Mouse (Mus musculus) limb, embryonic 12.5 days (tissue): Measurements from ENCODE around the gene Frem1. TPM values are rescaled to one million over a fixed set of nuclear protein-coding genes. Genes with fewer than 3 reads are reported as not detected.

ENCODE experiments used
- ATAC-seq: fragments of 200-750 bp; cut with Nextera tagmentation; 2 replicates; pipeline ENCODE4 v1.8.0; 2017; ENCODE audit warnings: low read depth, moderate TSS enrichment; ENCODE audit not compliant: insufficient number of reproducible peaks, insufficient read depth, low FRiP score, low TSS enrichment
- H3K27ac ChIP-seq: fragments of 300-500 bp; sonication (generic); 2 replicates; pipeline ENCODE4 v1.5.1; 2016; ENCODE audit warnings: mild to moderate bottlenecking, moderate library complexity
- H3K27me3 ChIP-seq: fragments of 300-500 bp; sonication (generic); 2 replicates; pipeline ENCODE4 v1.6.1; 2016; ENCODE audit warnings: mild to moderate bottlenecking, moderate library complexity
- H3K36me3 ChIP-seq: fragments of 300-500 bp; sonication (generic); 2 replicates; pipeline ENCODE4 v1.6.1; 2016; ENCODE audit warnings: mild to moderate bottlenecking, moderate library complexity
- H3K4me1 ChIP-seq: fragments of 300-500 bp; sonication (generic); replicated peaks from 2 replicates; pipeline ENCODE4 v1.6.1; 2016
- H3K4me2 ChIP-seq: fragments of 300-500 bp; sonication (generic); 2 replicates; pipeline ENCODE4 v1.6.1; 2016; ENCODE audit warnings: mild to moderate bottlenecking, moderate library complexity
- H3K4me3 ChIP-seq: fragments of 300-500 bp; sonication (generic); replicated peaks from 2 replicates; pipeline ENCODE4 v1.5.1; 2016; ENCODE audit warnings: mild to moderate bottlenecking
- H3K9ac ChIP-seq: fragments of 300-500 bp; sonication (generic); replicated peaks from 2 replicates; pipeline ENCODE4 v1.6.1; 2016; ENCODE audit warnings: mild to moderate bottlenecking, moderate library complexity
- H3K9me3 ChIP-seq: fragments of 300-500 bp; sonication (generic); 2 replicates; pipeline ENCODE4 v1.6.1; 2016; ENCODE audit warnings: mild to moderate bottlenecking, moderate library complexity
- WGBS: fragments of 180-500 bp; shearing (Covaris S2); methylation state at CpG from one replicate; pipeline ENCODE4 v1.1.7; 2016; 5-methylcytosine and 5-hydroxymethylcytosine counted together
- polyA plus RNA-seq: library from polyadenylated mRNA; unstranded; fragments of >200 nt; fragmentation: Nextera tagmentation; extraction: Ambion mirVana; gene quantifications from 2 replicates; pipeline ENCODE4 v1.2.1, GENCODE M21; 2016

Gene Frem1
- polyA plus RNA-seq, 1 experiment from 2014 or later = 8.9 TPM

DNA sequence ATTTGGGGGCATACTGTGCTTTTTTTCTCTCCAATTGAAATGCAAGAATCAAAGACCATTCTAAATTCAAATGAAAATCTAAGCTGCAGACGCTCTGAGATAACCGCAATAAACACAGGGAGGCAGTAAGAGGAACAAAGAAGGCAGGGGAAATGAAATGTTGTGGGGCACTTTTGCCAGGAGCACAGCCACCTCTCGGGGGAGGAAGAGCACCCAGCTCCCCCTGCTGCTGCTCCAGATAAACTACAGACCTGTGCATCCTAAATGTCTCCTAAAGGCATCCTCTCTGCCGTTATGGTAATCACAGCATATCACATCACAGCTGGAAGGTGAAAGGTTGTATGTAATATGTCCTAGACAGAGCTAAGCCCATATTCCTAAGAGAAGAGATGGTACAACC lies 98.1 kb downstream of the Frem1 start:
- WGBS = 69% methylated on average over 4 of the region's 4 CpGs
- ATAC-seq = no peak
- H3K4me2 ChIP-seq = no peak overlapping the region

DNA sequence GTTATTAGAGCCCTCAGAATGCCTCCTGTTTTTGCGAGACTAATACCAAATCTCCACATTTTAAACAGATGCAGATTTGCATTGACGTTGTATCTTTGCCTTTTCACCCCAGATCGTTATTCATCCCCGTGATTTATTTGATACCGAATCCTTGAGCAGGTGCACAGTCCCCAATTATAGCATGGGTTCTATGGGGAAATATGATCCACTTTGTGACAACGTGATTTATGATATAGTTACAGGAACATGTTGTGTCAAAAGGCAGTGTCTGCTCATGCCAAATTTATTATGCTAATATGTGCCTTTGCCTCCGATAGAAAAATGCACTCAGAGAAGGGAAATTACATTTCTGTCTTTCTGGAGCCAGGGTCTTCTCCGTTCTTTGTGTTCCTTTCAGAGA lies 102.6 kb downstream of the Frem1 start:
- ATAC-seq = no peak
- Histone ChIP-seq H3K36me3 (peaks cover 22% of the 10 kb centered on the region), H3K4me1 (no peaks in the 10 kb centered on the region), H3K27me3 (no peaks in the 10 kb centered on the region), H3K9ac (no peak overlapping the region), H3K27ac (no peak overlapping the region), H3K4me3 (no peak overlapping the region), H3K9me3 (no peaks in the 10 kb centered on the region), H3K4me2 (no peak overlapping the region)
- WGBS = 68% methylated on average over 8 of the region's 8 CpGs

More for the DNA sequence above, 98.1 kb downstream of the Frem1 start:
- no peak overlapping the region for H3K9ac ChIP-seq
- H3K4me3 ChIP-seq = no peak overlapping the region
- H3K27me3 ChIP-seq = no peaks in the 10 kb centered on the region
- H3K27ac ChIP-seq = no peak overlapping the region
- peaks cover 22% of the 10 kb centered on the region for H3K36me3 ChIP-seq
- no peaks in the 10 kb centered on the region for H3K9me3 ChIP-seq
- no peaks in the 10 kb centered on the region for H3K4me1 ChIP-seq

DNA sequence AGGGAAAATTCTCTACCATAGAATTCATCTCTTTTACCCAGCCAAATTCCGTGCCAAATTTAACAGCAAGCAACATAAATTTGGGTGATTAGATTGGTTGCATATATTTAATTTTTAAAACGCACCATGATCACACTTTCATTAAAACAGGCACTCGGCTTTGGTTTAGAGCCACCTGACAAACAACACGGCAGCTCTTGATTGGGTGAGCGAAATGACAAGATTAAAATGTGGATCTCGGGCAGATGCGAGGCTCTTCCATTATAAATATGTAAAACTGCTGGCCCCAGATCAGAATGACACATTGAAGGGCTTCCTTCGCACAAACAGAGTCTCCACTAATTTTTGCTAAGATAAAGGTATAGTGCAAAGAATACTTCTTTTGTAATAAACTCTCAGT lies 105.4 kb downstream of the Frem1 start:
- Histone ChIP-seq H3K9me3 (no peaks in the 10 kb centered on the region), H3K4me1 (no peaks in the 10 kb centered on the region), H3K36me3 (peaks cover 17% of the 10 kb centered on the region), H3K4me3 (no peak overlapping the region), H3K27me3 (no peaks in the 10 kb centered on the region), H3K4me2 (no peak overlapping the region), H3K9ac (no peak overlapping the region), H3K27ac (no peak overlapping the region)
- WGBS = 92% methylated on average over 8 of the region's 8 CpGs
- ATAC-seq = no peak

DNA sequence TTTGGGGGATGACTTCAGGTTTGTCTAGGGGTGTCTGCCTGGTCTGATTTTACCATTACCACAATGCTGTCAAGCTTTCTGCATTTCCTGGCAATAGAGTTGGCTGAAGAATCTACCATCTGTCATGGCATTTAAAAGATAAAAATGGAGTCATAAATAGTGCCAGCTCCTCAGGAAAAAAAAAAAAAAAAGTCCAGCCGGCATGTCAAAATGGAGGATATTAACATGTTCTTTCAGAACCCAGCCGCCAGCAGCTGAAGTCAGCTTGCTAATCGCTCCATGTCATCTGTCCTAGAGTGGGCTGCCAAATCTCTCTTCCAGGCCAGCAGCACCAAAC lies 105.9 kb downstream of the Frem1 start:
- Histone ChIP-seq H3K4me2 (no peak overlapping the region), H3K9me3 (no peaks in the 10 kb centered on the region), H3K36me3 (peaks cover 17% of the 10 kb centered on the region), H3K4me1 (no peaks in the 10 kb centered on the region), H3K9ac (no peak overlapping the region), H3K4me3 (no peak overlapping the region), H3K27me3 (no peaks in the 10 kb centered on the region), H3K27ac (no peak overlapping the region)
- ATAC-seq = no peak
- WGBS = 83% methylated on average over 3 of the region's 3 CpGs

DNA sequence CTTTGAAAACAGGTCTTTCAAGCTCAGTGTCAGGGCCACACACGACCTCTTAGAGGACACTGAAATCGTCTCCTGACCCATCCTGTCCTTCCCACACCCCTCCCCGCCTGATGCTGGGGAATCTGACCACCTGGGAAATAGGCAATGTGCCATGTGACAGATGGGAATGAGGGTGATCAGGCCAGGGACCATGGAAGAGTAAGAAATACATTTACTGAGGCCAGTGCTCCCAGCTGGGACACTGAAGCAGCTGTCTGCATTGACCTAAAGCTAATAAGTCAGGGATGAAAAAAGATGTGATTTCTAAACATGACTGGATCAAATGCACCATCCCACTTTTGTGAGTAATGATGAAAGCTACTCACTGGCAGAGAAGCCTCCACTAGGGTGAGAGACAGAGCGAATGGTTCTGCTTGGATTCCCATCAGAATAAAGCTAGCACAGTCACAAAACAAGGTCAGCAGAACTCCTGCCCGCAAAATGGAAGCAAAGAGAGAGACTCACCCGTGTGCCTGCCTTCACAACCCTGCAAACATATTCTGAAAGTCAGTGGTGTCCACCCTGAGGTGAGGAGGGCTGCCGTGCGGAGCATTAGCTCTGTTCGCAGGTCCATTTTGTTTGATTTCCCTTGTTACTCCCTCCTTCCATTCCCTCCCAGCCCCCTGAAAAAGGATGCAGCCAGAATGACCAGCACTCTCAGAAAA lies 106.4 kb downstream of the Frem1 start:
- Histone ChIP-seq H3K36me3 (peaks cover 18% of the 10 kb centered on the region), H3K9me3 (no peaks in the 10 kb centered on the region), H3K4me3 (no peak overlapping the region), H3K27ac (no peak overlapping the region), H3K9ac (no peak overlapping the region), H3K4me2 (no peak overlapping the region), H3K27me3 (no peaks in the 10 kb centered on the region), H3K4me1 (no peaks in the 10 kb centered on the region)
- ATAC-seq = no peak
- WGBS = 83% methylated on average over 9 of the region's 9 CpGs

DNA sequence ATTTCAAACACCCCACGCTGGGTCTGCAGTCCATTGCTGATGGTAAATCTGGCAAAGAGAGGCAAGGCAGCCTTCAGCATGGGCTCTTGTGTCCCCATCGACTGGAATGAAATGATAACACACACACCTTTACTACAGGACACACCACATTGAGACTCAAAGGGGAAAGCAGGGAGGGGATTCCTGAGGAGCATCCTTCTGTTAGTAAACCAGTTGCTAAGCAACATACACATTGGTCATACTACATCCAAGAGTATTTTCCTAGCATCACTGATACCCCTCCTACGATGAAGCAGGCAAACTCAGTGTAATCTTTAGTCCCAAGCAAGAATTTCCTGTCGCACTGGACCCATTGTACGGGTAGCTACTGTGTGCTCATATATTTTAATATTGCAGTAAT lies 111.5 kb downstream of the Frem1 start:
- 84% methylated on average over 5 of the region's 5 CpGs for WGBS
- no peaks in the 10 kb centered on the region for H3K27me3 ChIP-seq

DNA sequence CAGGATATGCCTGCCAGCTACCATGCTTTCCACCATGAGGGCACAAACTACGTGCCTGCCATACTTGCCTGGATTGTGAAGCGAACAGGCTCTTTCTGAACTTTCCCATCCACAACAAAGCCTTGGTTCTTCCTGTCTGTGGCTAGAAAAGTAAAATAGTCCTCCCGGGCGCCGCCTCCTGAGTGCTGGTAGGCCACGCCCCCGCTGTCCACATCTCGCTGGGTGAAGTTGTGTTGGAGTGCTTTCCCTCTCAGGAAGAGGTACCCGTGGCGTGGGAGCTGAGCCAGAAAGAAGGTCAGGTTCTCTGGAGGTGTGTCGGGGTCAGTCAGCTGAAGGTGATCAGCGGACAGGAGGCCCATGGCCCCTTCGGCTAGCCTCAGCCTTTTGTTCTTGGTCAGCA lies 111.9 kb downstream of the Frem1 start:
- peaks cover 21% of the 10 kb centered on the region for H3K36me3 ChIP-seq
- 90% methylated on average over 13 of the region's 13 CpGs for WGBS

More for the DNA sequence above, 111.5 kb downstream of the Frem1 start:
- Histone ChIP-seq H3K4me3 (no peak overlapping the region), H3K36me3 (peaks cover 21% of the 10 kb centered on the region), H3K9me3 (no peaks in the 10 kb centered on the region), H3K9ac (no peak overlapping the region), H3K27ac (no peak overlapping the region), H3K4me1 (no peaks in the 10 kb centered on the region), H3K4me2 (no peak overlapping the region)
- no peak for ATAC-seq

DNA sequence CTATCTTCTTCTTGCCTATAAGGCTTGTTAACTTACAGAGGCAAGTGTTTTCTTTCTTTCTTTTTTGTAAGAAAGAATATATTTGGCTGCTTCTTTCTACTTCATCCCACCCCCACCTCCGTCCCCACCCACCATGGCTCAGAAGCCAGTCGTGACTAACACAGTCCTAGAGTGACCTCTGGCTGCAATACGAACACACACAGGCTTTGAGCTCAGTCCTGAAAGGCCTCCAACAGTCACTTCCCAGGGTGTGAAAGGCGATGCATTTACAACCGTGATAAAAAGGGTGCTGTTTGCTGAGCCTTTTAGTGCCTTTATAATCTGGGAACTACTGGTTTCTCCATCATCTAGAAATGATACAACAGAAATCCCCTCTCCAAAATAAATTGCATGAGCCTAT lies 117.8 kb downstream of the Frem1 start:
- H3K9ac ChIP-seq = no peak overlapping the region
- peak; percentile 76; the same call in 1 of the 2 replicates for ATAC-seq
- H3K4me1 ChIP-seq = peaks cover 6% of the 10 kb centered on the region; the same call in 1 of the 2 replicates
- no peaks in the 10 kb centered on the region for H3K27me3 ChIP-seq
- no peaks in the 10 kb centered on the region for H3K9me3 ChIP-seq
- 7% methylated on average over 5 of the region's 5 CpGs for WGBS
- no peak overlapping the region for H3K4me2 ChIP-seq
- no peak overlapping the region for H3K4me3 ChIP-seq
- 0 out of 2 replicates have a peak, but pooled peaks cover 3% of the 10 kb centered on the region for H3K36me3 ChIP-seq
- no peak overlapping the region for H3K27ac ChIP-seq

More for the DNA sequence above, 111.9 kb downstream of the Frem1 start:
- no peak overlapping the region for H3K4me3 ChIP-seq
- no peaks in the 10 kb centered on the region for H3K9me3 ChIP-seq
- H3K4me2 ChIP-seq = no peak overlapping the region
- H3K27ac ChIP-seq = no peak overlapping the region
- H3K4me1 ChIP-seq = no peaks in the 10 kb centered on the region
- ATAC-seq = no peak
- H3K27me3 ChIP-seq = no peaks in the 10 kb centered on the region
- no peak overlapping the region for H3K9ac ChIP-seq

DNA sequence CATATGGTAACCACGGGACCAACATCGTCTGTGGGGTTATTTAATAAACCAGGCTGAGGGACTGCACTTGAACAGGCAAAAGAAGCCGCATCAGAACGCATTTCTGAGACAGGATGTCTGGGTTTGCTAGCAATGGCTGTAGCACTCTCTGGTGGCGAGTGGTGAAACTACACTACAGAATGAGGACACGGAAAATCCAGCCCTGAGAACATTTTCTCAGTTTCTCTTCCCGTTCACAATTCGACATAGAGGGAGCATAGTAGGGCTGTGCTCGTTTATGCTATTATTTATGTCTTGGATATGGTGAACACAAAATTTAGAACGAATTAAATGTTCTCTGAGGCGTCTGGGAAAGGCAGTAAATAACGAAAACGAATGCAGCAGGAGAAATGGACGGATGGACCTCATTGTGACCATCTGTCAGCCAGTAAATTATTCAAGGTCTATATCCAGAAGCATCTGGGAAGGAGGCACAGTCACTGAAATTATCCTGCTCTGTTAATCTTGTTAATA lies 118.4 kb downstream of the Frem1 start:
- 15% methylated on average over 14 of the region's 14 CpGs for WGBS
- no peaks in the 10 kb centered on the region for H3K27me3 ChIP-seq
- no peak overlapping the region for H3K27ac ChIP-seq
- H3K9me3 ChIP-seq = no peaks in the 10 kb centered on the region
- H3K36me3 ChIP-seq = no peaks in the 10 kb centered on the region
- no peak overlapping the region for H3K9ac ChIP-seq
- ATAC-seq = no peak
- H3K4me2 ChIP-seq = peak overlapping the region; percentile 23
- H3K4me3 ChIP-seq = 0 out of 2 replicates have a peak overlapping the region, but pooled peaks have one; percentile 5
- H3K4me1 ChIP-seq = peaks cover 6% of the 10 kb centered on the region; the same call in 1 of the 2 replicates

DNA sequence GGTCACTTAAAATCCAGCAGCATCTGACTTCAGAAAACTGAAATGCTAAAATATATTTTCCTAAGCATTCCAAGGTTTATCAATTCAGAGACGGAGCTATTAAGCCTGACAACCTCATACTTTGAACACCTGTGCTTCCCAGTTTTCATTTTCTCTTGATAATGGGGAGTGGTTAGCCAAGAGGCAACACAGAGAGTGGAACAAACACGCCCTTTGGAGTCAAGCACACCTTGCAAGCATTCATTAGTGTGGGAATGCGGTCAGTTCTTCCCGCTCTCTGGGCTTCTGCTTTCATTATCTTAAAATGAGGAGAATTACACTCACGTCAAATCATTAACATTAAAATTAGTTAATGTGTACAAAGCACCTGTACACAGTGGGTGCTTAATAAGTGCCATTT lies 122.1 kb downstream of the Frem1 start:
- 72% methylated on average over 5 of the region's 5 CpGs for WGBS
- Histone ChIP-seq H3K4me1 (peaks cover 6% of the 10 kb centered on the region; the same call in 1 of the 2 replicates), H3K36me3 (no peaks in the 10 kb centered on the region; the same call in 1 of the 2 replicates), H3K9ac (no peak overlapping the region), H3K4me2 (no peak overlapping the region), H3K9me3 (no peaks in the 10 kb centered on the region), H3K27ac (no peak overlapping the region), H3K27me3 (no peaks in the 10 kb centered on the region), H3K4me3 (no peak overlapping the region)
- ATAC-seq = no peak

DNA sequence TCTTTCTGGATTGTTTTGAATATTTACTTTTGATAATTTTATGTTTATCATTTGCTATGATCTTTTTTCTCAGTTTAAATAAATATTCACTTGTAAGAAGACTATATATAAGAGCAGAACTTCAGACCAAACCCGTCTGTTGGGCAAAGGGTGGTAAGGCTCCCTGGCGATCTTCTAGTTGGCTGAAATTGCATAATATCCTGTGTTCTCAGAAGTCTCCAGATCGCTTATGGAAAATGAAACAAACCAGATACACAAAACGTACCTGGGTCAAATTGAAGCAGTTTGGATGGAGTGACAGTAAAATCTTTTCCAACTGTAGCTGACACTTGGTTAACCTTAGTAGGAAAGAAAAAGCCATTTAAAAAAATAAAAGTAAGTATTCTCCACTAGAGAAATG lies 130.2 kb downstream of the Frem1 start:
- no peak overlapping the region for H3K27ac ChIP-seq
- no peak overlapping the region for H3K9ac ChIP-seq
- no peak overlapping the region for H3K4me3 ChIP-seq
- H3K36me3 ChIP-seq = peaks cover 5% of the 10 kb centered on the region; the same call in 1 of the 2 replicates
- peaks cover 6% of the 10 kb centered on the region; the same call in 1 of the 2 replicates for H3K4me1 ChIP-seq
- no peaks in the 10 kb centered on the region for H3K9me3 ChIP-seq
- no peak for ATAC-seq
- no peaks in the 10 kb centered on the region for H3K27me3 ChIP-seq
- no peak overlapping the region for H3K4me2 ChIP-seq
- 72% methylated on average over 4 of the region's 4 CpGs for WGBS

DNA sequence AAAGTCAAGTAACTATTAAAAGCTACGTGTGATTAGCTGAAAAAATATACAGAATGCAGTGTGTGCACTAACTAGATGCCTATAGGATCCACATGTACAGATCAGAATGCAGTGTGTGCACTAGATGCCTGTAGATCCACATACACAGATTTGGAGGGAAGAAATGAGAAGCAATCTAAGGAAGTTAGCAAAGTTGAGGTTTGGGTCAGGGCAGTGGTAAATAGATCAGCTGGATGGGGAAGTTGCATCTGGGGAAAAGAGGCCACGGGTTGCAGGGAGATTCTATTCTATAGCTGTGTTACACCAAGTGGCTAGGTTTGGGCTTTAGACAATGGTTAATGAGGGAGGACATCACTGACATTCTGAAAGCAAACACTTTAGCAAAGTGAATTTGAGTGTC lies 133.5 kb downstream of the Frem1 start:
- ATAC-seq = no peak
- 79% methylated on average over 2 of the region's 2 CpGs for WGBS
- no peak overlapping the region for H3K4me3 ChIP-seq

More for the DNA sequence above, 133.5 kb downstream of the Frem1 start:
- no peak overlapping the region for H3K27ac ChIP-seq
- H3K36me3 ChIP-seq = peaks cover 2% of the 10 kb centered on the region; the same call in 1 of the 2 replicates
- H3K9me3 ChIP-seq = no peaks in the 10 kb centered on the region
- no peak overlapping the region for H3K9ac ChIP-seq
- no peak overlapping the region for H3K4me2 ChIP-seq
- peaks cover 16% of the 10 kb centered on the region for H3K4me1 ChIP-seq
- no peaks in the 10 kb centered on the region for H3K27me3 ChIP-seq
